Mouse (Mus musculus): ENCODE measurements at regions not wholly inside any gene's neighbourhood (a gene's known extent, or its start where the extent isn't known, plus 50 kb on each side); places are given as distances from the start of the nearest gene placed in this dataset.

- no peak for DNase-seq
Observed at GRCm38 (mm10) chr8:18311597-18311996, 666.5 kb downstream of the Defb40 start.

- no peak for DNase-seq
Observed at GRCm38 (mm10) chr8:18310927-18311326, 667.1 kb downstream of the Defb40 start.

- DNase-seq = no peak
Observed at GRCm38 (mm10) chr8:18287536-18288237, 690.4 kb downstream of the Defb40 start.

- no peak for DNase-seq
Observed at GRCm38 (mm10) chr8:18279932-18280331, 698.1 kb downstream of the Defb40 start.

- DNase-seq = no peak
Observed at GRCm38 (mm10) chr8:18268301-18268700, 709.8 kb downstream of the Defb40 start.

GRCm38 (mm10) chr8:18258287-18258961 lies 719.6 kb downstream of the Defb40 start:
- peak; percentile 10 for DNase-seq

GRCm38 (mm10) chr8:18246299-18246698 lies 731.8 kb downstream of the Defb40 start:
- no peak for DNase-seq

- no peak for DNase-seq
Observed at GRCm38 (mm10) chr8:18217599-18217998, 760.5 kb downstream of the Defb40 start.

GRCm38 (mm10) chr8:18217192-18217591 lies 760.9 kb downstream of the Defb40 start:
- DNase-seq = no peak

- no peak for DNase-seq
Observed at GRCm38 (mm10) chr8:18216516-18216915, 761.5 kb downstream of the Defb40 start.

GRCm38 (mm10) chr8:18210067-18210466 lies 768.0 kb downstream of the Defb40 start:
- DNase-seq = no peak

GRCm38 (mm10) chr8:18208658-18209057 lies 769.4 kb downstream of the Defb40 start:
- DNase-seq = no peak

- DNase-seq = no peak
Observed at GRCm38 (mm10) chr8:18187486-18187885, 790.6 kb downstream of the Defb40 start.

GRCm38 (mm10) chr8:18175544-18176092 lies 802.4 kb downstream of the Defb40 start:
- no peak for DNase-seq

GRCm38 (mm10) chr8:18158619-18159018 lies 819.4 kb downstream of the Defb40 start:
- DNase-seq = no peak

- DNase-seq = no peak
Observed at GRCm38 (mm10) chr8:18115333-18116044, 862.6 kb downstream of the Defb40 start.

- no peak for DNase-seq
Observed at GRCm38 (mm10) chr8:18113262-18113661, 864.8 kb downstream of the Defb40 start.

GRCm38 (mm10) chr8:18109480-18109879 lies 868.6 kb downstream of the Defb40 start:
- no peak for DNase-seq

GRCm38 (mm10) chr8:18106827-18107226 lies 871.2 kb downstream of the Defb40 start:
- no peak for DNase-seq

- no peak for DNase-seq
Observed at GRCm38 (mm10) chr8:18065456-18065855, 912.6 kb downstream of the Defb40 start.

GRCm38 (mm10) chr8:18059526-18059925 lies 918.5 kb downstream of the Defb40 start:
- DNase-seq = no peak

GRCm38 (mm10) chr8:18021196-18021595 lies 956.9 kb downstream of the Defb40 start:
- no peak for DNase-seq

- DNase-seq = no peak
Observed at GRCm38 (mm10) chr8:18007567-18007966, 970.5 kb downstream of the Defb40 start.

All from adrenal gland, adult 2 months (tissue).